Mouse (Mus musculus) embryo, embryonic 10.5 days (tissue): ENCODE data around the gene Cfdp1.
A peak's percentile ranks its signal among the peaks of the same experiment; 100 is the strongest.

Source experiments
- DNase-seq: peaks from one replicate; pipeline ENCODE4 v3.0.0-alpha.2; 2015; ENCODE audit warnings: low spot score

Cfdp1 gene

GRCm38 (mm10) chr8:111793324-111793917 is 60.7 kb downstream of the Cfdp1 start:
- no peak for DNase-seq

GRCm38 (mm10) chr8:111789639-111790038 is 64.5 kb downstream of the Cfdp1 start:
- no peak for DNase-seq

GRCm38 (mm10) chr8:111789200-111789599 is 64.9 kb downstream of the Cfdp1 start:
- no peak for DNase-seq

- no peak for DNase-seq
Measured at GRCm38 (mm10) chr8:111788497-111788896, 65.6 kb downstream of the Cfdp1 start.

- no peak for DNase-seq
Measured at GRCm38 (mm10) chr8:111788085-111788484, 66.0 kb downstream of the Cfdp1 start.

- DNase-seq, result peak; percentile 29
Measured at GRCm38 (mm10) chr8:111787683-111788082, 66.4 kb downstream of the Cfdp1 start.

GRCm38 (mm10) chr8:111786701-111787588 is 67.1 kb downstream of the Cfdp1 start:
- peak; percentile 37 for DNase-seq

- DNase-seq, result no peak
Measured at GRCm38 (mm10) chr8:111786116-111786515, 68.0 kb downstream of the Cfdp1 start.

GRCm38 (mm10) chr8:111782671-111783394 is 71.3 kb downstream of the Cfdp1 start:
- DNase-seq, result no peak

- DNase-seq, result no peak
Measured at GRCm38 (mm10) chr8:111782161-111782560, 71.9 kb downstream of the Cfdp1 start.

GRCm38 (mm10) chr8:111780697-111781424 is 73.2 kb downstream of the Cfdp1 start:
- DNase-seq, result no peak

GRCm38 (mm10) chr8:111779690-111780089 is 74.4 kb downstream of the Cfdp1 start:
- DNase-seq, result no peak

GRCm38 (mm10) chr8:111778801-111779200 is 75.3 kb downstream of the Cfdp1 start:
- DNase-seq, result no peak

- no peak for DNase-seq
Measured at GRCm38 (mm10) chr8:111776492-111776891, 77.6 kb downstream of the Cfdp1 start.

GRCm38 (mm10) chr8:111775766-111776165 is 78.3 kb downstream of the Cfdp1 start:
- no peak for DNase-seq

- no peak for DNase-seq
Measured at GRCm38 (mm10) chr8:111773476-111773875, 80.6 kb downstream of the Cfdp1 start.

- no peak for DNase-seq
Measured at GRCm38 (mm10) chr8:111773057-111773456, 81.0 kb downstream of the Cfdp1 start.

GRCm38 (mm10) chr8:111772083-111772482 is 82.0 kb downstream of the Cfdp1 start:
- no peak for DNase-seq

GRCm38 (mm10) chr8:111771625-111772020 is 82.5 kb downstream of the Cfdp1 start:
- DNase-seq, result no peak

GRCm38 (mm10) chr8:111770958-111771624 is 83.0 kb downstream of the Cfdp1 start:
- DNase-seq, result no peak

- peak; percentile 65 for DNase-seq
Measured at GRCm38 (mm10) chr8:111769764-111770428, 84.2 kb downstream of the Cfdp1 start.
